Mouse (Mus musculus) c-Kit-positive CD71-negative TER-119-negative erythroid progenitor cells, embryonic 14.5 days (primary cell): ENCODE results near the gene Crocc2.

Experiments
- DNase-seq: peaks from one replicate; pipeline ENCODE4 v3.0.0-alpha.2; 2013; ENCODE audit warnings: low read depth

Gene Crocc2

DNA sequence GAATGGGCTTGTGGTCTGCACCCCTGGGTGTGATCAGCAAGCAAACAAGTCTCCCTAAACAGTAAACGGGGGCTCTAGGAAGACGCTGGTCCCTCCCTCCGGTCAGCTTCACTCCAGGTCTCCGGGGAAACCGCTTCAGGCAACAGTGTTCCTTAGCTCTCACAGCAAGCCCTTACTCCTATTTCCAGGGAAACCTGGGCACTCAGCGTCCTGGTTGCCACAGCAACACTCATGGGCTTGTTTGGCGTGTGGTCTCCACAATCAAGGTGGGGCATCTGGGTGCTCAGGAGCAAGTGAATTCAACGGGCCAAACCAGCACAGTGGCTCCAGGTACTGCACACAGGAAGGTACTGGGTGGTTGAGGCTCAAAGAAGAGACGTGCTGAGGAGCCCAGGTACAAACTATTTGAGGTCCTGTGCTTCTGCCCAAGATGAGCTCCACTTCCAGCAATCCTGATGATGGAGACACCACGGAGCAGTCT is at the start of gene Crocc2:
Gene Crocc2 (plus strand): TSS at position 431 of the 481 bp plus-strand sequence.
- no peak for DNase-seq

DNA sequence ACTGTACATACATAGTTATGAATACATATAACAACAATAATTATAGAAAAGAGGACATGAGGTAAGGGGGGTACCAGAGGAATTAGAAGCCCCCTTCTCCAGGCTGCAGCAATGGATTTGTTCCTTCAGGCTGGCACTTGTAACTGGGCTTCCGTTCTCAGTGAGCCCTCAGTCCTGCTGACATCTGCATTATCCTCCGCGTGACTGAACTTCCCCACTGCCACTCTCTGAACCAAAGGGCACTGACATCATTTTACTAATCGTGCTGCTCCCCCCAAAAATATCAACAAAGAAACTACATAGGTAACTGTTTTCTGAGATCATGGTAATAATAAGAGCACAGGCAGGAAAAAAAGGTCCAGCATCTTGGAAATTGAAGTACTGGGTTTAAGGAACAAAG is 49.7 kb upstream of the Crocc2 start:
- no peak for DNase-seq

DNA sequence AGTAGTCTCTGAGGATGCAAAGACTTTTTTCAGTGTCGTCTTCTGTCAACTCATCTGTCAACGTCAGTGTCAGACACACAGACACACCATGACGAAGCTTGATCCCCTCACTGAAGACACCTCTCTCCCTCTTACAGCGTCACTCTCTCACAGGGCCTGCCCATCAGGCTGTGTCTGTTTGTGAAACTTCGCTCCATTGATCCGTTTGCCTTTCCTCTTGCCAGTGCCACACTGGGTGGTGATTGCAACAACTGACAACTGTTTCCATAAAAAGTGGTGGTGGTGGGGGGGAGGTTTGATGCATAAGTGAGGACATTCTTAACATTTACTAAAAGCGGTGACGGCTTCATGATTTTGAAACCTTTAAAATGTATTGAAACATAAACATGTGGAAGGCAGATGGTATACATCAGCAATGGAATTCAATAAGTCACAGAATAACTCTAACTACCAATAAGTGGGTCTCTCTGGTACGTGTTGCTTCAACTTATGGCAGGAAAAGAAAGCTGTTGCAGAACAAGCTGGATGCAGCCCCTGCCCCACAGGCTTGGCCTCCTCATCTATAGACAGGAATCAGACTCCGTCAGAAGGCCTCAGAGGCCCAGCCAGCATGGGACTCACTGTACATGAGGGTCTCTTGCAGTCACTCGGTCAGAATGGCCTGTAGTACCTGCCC is 45.2 kb upstream of the Crocc2 start:
- no peak for DNase-seq

DNA sequence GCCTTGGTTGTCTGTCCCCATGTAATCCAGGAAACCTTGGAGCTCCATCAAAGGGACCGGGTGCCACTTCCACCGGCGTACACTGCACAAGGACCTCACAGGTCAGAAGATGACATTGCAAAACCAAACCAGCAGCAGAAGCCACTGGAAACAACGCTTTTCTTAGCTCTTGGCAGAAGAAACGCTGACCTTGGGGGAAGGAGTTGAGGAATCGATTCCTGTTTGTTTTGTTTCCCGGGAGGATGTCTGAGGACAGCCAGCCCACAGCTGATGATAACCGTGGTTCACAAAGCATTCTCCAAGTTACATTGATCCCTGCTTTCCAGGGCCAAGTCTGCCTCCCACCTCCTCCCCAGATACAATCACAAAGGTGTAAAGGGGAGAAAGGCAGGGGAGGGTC is 44.5 kb upstream of the Crocc2 start:
- no peak for DNase-seq

DNA sequence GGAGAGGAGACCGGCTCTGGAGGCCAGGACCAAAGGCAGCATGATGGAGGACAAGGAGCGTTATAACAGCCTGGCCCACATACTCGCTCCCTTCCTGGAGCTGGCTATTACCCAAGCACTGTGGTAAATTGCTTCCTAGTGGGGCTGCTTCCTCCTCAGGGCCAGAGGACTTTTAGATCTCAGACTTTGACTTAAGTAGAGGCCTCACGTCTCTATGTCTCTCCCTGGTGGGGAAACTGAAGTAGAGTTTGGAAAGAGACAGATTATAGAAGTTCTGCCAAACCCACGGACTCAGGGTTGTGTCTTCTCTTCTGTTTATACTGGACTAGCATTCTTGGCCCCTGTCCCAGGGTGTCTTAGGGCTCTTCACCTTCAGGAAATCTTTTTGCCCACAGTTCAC is 43.3 kb upstream of the Crocc2 start:
- DNase-seq = no peak

DNA sequence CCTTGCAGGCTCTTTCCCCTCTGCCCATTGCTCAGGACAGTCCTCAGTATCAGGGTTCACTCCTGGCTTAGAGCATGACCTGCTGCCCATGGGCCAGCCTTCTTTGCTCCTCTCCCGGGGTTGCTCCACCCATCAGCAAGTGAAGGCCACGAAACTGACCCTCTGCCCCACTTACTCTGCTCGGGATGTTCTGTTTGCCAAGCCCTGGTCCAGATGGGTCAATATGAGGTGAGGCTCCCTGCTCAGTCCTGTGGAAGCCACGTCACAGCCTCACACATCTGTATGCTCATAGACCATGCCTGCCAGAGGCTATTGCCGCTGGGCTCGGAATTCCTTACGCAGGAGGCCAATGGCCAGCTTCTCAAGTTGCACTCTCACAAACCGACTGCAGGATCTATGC is 40.3 kb upstream of the Crocc2 start:
- no peak for DNase-seq

DNA sequence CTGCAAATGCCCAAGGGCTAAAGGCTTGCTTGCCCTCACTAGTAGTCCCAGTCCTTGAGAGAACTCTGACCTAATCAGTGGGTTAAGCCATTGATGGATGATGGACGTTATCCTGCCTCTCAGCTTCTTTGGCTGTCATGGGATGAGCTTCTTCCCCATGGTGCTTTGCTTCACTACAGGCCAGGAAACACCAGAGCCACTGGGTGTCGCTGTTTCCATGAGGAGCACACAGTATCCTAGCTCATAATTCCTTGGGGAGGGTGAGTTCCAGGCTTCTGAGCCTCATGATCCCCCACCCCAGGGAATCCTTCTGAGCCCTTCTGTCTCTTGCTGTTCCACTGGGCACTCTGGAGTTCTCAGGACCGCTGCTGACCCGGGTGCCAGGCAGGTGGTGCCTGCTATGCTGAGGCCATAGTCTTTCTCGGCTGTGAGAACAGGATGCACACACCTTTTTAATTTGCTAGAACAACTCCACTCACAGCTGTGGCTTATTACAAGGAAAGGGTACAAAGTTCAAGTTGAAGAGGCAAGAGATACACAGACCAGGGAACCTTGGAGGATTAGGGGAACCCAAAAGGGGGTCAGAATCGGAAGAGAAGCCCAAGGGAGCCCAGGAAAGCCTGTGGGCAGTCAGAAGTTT is 39.7 kb upstream of the Crocc2 start:
- peak; percentile 18 for DNase-seq

DNA sequence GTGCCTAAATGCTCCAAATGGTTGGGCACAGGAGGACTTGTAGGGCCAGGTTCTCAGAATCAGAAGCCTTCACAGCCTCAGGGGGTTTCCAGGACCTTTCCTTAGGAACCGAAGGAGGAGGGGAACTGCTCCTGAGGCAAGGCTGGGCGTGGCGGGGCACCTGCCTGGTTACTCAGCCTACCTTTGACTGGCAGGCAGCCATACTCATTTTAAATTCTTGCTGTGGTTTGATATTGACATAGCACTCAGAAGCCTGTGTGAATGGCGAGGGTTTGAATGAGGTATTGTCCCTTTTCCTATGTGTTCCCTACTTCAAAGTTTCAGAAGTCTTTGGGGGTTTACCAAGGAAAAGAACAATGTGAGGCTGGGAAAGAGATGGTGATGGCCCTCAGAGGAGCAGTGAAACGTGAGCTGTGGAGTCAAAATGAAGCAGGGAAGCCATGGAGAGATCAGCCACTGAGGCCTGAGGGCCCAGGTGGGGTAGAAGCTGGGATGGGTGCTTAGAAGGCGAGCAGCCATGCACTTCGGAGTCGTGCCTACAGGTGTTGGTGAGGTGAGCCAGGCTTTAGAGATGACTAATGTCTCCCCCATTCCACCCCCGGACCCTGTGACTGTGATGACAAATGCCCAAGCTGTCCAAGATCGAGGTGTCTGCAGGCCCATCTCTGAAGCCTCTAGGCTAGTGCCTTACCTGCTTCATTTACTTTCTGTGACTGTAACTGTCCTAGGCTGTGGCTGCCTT is 38.1 kb upstream of the Crocc2 start:
- no peak for DNase-seq

DNA sequence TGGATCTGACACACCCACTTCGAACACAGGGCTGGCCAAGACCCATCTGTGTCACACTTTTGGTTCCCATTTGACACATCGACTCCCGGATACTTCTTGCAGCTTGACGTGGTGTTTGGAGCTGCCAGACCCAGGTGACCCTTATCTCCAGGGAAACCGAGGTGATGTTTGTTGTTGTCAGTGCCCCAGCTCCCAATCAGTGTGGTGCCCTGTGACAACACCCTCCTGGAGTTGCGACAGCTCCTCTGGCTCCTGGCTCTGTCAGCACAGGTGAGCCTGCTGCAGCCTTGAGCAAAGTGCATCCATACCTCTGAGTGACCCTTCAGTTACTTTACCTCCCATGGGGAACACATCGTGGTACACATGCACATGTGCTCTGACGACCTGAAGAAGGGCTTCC is 35.8 kb upstream of the Crocc2 start:
- no peak for DNase-seq

DNA sequence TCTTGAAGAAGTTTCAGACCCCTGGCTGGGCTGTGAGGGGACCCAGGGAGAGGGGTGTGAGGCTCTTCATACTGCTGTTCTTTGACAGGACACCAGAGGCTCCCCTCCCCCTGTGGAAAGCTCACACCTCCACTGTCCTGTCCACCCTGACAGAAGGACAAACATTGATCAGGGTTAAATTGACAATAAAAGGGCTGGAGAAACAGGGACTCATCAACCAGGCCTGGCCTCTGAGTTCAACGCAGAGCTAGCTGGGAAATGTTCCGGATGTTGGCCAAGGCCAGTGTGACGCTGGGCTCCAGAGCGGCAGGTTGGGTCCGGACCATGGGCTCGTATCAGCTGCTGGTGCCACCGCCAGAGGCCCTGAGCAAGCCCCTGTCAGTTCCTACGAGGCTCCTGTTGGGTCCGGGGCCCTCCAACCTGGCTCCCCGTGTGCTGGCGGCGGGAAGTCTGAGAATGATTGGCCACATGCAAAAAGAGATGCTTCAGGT is 33.4 kb upstream of the Crocc2 start, which contains the start of gene Agxt:
Gene Agxt (plus strand): TSS at position 205 of the 491 bp plus-strand sequence.
- DNase-seq = no peak

DNA sequence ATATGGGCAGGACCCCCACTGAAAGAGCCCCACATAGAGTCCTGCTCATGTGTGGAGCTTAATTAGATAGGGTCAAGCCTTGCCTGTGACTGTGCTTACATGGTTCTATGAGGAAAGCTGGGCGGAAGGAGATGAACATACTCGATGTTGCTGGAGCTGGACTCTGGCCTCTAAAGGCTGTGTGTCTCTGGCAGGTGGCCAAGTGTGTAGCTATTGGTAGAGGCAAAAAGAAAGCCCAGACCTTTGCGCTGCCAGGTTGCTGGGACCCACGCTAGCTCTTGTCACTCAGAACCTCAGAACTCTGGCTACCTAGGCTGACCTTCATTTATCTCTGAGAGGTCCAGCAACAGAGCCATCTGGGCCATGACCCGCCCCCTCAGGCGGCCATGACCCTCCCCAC is 30.0 kb upstream of the Crocc2 start:
- DNase-seq = no peak

DNA sequence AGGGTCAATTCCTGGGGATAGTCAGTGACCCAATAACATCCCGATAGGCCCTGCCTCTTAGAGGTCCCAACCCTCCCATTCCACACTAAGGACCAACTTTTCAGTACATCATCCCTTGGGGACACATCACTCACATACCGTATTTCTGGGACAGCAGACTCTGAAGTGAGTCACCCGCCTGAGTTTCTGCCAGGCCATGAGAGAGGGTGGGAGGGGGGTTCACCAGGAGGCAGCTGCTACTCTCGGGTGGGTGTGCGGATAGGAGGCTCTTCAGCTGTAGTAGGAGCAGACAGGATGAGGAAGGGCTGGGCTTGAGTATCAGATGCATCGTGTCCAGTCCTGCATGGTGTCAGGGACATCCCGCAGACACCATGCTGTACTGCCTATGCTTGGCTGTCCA is 28.8 kb upstream of the Crocc2 start:
- no peak for DNase-seq

DNA sequence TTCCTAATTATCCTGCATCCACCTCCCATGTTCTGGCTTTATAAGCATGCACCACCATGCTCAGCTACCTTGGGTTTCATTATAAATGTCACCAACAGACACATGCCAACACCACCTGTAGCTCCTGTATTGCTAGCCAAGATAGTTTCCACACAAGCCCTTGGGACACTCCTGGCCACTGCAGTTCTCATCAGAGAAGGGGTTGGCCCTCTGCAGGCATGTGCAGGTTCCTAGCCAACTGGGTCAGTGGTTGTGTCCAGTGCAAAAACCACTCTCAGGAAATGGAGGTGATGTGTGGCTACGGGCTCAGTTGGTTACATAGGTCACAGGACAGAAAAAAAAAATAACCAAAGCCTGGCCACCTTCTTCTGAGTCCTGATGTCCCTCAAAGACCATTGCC is 25.7 kb upstream of the Crocc2 start:
- DNase-seq = no peak

DNA sequence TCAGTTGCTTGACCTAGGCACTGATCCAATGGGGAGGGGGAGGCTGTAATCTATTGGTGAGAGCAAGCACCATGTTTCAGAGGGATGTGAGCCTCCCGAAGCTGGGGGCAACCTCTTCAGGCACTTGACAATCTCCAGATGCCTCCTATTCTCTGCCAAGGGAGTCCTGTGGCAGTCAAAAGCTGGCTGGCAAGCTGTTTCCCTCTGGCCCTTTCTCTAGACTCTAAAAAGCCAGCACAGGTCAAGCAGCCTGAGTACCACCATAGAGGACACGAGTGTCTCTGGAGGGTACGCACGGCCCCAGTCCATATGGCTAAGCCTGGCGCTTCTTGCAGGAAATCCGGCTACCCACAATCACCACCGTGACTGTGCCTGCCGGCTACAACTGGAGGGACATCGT is 24.3 kb upstream of the Crocc2 start:
- no peak for DNase-seq

DNA sequence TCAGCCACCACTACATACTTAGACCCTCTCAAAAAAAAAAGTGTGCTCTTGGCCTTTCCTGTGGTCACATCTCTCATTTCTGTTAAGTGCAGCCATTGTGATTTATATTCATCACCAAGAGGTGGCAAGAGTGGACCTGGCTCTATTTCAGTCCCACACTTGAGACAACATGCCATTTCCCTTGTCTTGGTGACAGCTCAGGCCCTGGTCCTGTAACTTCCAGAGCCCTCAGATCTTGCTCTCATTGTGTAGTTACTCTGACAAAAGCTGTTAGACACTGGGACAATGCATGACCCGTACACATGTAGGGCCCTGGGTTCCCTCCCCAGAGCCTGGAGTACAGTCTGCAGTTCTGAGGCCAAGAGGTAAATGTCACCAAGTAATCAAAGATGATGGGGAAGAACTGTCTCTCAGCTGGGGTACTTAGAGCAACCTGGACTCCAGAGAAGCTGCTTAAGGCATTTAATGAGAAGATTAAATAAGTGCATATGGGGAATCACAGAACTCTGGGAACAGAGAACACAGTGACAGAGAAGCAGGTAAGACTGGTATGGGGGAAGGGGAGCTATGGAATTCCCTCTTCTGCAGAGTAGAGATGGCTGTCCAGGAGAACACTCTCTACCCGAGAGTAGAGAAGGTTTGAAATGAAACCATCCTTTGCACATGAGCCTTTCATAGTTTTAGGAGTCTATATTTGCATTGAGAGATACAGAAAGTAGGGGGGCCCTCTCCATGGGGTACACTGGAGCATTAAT is 17.4 kb upstream of the Crocc2 start:
- no peak for DNase-seq

DNA sequence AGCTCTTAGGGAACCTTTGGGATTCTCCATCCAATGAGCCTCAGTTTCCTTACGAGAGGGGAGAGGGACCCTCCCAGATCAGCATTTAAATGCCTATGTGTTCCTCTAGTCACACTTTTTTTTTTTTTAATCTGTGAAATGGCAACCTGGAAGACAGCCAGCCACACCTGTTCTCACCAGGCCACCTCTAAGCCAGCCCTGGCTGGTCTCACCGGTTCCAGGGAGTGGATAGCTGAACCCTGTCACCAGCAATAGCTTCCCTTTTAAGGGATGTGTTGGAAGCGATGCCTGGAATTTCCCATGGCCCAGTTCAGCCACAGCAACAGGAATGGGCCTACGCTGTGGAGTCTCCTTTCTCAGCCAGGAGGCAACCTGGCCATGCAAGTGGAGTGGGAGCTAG is 11.0 kb upstream of the Crocc2 start:
- DNase-seq = no peak

DNA sequence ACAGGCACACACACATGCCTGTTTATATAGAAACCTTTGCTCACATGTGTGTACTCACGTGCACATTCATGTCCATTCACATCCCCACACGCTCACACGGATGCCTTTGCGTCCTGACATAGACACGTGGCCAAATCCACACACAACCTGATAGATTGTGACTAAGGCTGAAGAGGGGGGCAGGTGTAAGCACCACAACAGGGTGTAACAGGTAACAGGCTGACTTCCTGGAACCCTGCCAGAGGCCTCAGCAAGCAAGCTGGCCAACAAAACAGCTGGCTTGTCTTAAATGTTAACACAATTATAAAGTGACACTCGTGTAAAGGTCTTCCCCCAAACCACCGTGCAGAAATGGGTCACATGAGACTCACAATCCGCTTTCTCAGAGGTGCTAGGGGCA is 9.6 kb upstream of the Crocc2 start:
- DNase-seq = no peak

DNA sequence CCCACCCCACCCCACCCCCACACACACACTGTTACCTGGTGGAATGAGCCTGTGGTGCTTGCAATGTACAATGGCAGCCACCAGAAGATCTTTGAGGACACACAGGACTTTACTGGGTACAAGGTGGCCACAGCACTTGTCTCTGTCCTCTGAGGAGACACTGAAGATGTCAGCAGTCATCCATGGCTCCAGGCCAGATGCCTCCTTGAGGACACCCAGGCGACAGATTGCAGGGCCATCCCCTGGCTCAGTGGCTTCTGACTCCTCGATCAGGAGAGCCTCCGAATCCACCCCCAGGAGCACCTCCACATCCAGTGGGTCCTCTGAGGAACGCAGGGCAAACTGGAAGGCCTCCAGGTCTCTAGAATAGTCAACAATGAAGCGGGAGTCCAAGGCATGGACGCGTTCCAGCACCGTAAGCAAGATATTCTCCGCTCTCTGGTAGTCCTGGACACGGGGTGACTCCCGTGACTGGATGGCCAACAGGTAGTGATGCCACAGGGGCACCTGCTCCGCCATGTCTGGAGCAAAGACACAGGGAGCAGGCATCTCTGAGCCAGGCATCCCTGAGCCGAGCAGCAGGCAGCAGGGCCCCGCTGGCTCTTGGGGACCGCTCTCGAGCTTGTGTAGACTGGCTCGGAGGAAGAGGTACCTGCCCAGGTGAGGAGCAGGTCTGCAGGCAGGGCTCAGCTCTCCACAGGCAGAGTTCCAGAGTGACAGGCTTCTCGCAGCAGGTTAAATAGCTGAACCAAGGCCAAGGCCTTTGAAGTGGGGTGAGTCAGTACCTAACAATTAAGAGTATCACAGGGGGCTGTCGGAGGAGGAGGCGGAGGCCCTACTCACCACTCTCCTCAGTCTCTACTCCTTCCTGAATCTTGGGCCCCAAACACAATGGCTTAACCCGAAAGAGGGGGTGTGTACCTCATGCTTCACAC is 8.7 kb upstream of the Crocc2 start:
- DNase-seq = no peak

DNA sequence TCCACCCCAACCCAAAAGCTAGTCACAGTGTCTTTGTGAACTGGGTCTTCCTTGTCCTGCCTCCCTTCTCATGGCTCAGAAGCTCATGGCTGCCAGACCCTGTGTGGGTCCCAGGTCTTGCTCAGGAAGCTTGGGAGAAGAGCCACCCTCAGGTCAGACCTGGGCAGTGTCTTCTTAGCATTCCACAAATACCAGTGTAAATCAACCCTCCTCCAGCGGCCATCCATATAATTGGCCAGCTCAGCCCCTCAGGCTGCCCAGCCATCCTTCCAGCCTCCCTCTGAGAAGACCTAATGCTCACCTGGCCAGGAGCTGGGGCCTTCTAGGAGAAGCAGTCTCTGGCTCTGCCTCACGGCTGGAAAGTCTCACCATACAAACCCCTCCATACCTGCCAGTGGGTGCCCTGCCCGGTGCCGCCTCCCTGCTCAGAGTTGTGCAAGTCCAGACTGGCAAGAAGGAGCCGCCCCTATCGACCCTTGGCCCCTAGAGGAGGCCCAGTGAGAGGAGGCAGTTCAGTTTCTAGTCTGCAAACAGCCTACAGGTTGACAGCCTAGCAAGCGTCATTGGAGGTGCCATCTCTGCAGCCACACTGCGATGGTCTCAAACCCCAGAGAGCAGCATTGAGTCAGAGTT is 7.9 kb upstream of the Crocc2 start, which contains the start of gene 2310007B03Rik:
Gene 2310007B03Rik (minus strand): TSS at position 448 of the 633 bp plus-strand sequence.
- DNase-seq = no peak

DNA sequence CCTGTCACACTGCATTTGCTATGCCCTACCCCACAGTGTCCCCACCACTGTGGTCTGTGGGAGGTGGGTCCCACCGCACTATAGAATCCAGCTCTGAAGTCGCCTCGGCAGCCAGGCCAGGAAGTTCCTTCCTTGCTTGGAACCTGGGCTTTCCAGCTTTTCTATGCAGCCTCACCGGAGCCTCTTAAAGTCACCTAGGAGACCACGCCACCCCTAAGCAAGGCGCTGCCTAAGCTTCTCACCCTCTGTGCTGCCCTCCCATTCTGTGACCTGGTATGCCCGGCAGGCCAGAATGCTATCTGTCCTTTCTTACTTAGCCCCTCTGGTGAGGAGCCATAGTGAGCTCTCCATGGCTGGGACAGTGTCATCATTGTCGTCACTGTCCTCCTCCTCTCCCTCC is 7.2 kb upstream of the Crocc2 start:
- no peak for DNase-seq

DNA sequence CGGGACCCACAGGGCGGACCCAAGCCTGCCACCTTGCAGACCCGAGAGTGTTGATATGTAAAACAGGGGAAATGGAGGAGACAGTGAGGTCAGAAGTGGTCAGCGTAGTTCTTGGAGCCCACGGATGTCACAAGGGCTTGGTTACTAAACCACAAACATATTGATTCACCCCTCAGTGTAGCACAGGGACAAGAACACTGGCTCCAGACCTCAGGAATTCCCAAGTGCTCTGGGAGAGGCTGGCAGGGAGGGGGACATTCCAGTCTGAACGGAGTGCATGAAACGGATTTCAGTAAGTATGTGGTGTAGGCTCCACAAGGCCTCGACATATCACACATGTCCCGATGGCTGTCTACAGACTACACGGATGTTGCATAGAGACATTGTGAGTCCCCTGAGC is 6.6 kb upstream of the Crocc2 start:
- DNase-seq = no peak
